Mouse (Mus musculus): ENCODE data around the gene Ifnl3. TPM values are rescaled to one million over a fixed set of nuclear protein-coding genes. Genes with fewer than 3 reads are reported as not detected.
A peak's percentile ranks its signal among the peaks of the same experiment; 100 is the strongest.

Gene Ifnl3
- polyA plus RNA-seq, 1 experiment from 2014 or later: not detected

DNA sequence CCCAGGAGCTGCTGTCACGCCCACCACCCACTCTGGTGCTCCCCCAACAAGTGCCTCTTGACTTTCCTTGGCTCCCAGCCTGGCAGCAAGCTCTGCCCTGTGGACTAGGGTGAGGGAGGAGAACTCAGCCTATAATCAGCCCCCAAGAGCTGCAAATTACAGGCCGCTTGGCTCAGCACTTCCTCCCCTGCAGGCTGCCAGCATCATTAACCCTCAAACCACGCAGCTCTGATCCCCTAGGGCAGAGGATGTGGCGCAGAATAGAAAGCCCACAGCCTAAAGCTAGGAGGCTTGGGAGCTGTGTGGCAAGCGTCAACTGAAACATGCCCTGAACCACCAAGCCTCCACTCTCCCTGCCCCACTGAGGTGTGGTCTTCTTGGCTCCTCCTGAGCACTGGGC, 42.8 kb downstream of the Ifnl3 start:
- Histone ChIP-seq H3K4me1 (ENCODE audit: control insufficient read depth, insufficient read depth, low read length) (peaks cover 2% of the 10 kb centered on the region), H3K27me3 (replicated peaks; ENCODE audit: control insufficient read depth, insufficient read depth, low read length) (no peaks in the 10 kb centered on the region), H3K36me3 (ENCODE audit: control insufficient read depth, insufficient read depth, low read length) (peaks cover 76% of the 10 kb centered on the region), H3K27ac (replicated peaks; ENCODE audit: low read depth, low read length) (no peak overlapping the region), H3K9ac (ENCODE audit: low read depth, low read length) (no peak overlapping the region), H3K4me2 (ENCODE audit: low read depth, low read length) (no peak overlapping the region), H3K4me3 (ENCODE audit: low read depth, low read length) (no peak overlapping the region), H3K9me3 (ENCODE audit: control insufficient read depth, low read length) (no peaks in the 10 kb centered on the region)
- 70% methylated on average over 5 of the region's 5 CpGs for WGBS
- ATAC-seq (ENCODE audit: low read depth) (peak; percentile 28; the same call in 1 of the 2 replicates), DNase-seq (ENCODE audit: low spot score) (peak; percentile 64)

GRCm38 (mm10) chr7:28567539-28567938, 44.9 kb downstream of the Ifnl3 start:
- DNase-seq (ENCODE audit: low spot score): no peak
- H3K4me1 ChIP-seq (ENCODE audit: control insufficient read depth, insufficient read depth, low read length): peaks cover 10% of the 10 kb centered on the region
- no peak for ATAC-seq (ENCODE audit: low read depth)
- H3K4me3 ChIP-seq (ENCODE audit: low read depth, low read length): no peak overlapping the region
- H3K27ac ChIP-seq (replicated peaks; ENCODE audit: low read depth, low read length): no peak overlapping the region
- H3K4me2 ChIP-seq (ENCODE audit: low read depth, low read length): no peak overlapping the region
- H3K9me3 ChIP-seq (ENCODE audit: control insufficient read depth, low read length): no peaks in the 10 kb centered on the region
- peaks cover 55% of the 10 kb centered on the region for H3K36me3 ChIP-seq (ENCODE audit: control insufficient read depth, insufficient read depth, low read length)
- WGBS: 97% methylated on average over 4 of the region's 4 CpGs
- H3K9ac ChIP-seq (ENCODE audit: low read depth, low read length): no peak overlapping the region
- H3K27me3 ChIP-seq (replicated peaks; ENCODE audit: control insufficient read depth, insufficient read depth, low read length): no peaks in the 10 kb centered on the region

DNA sequence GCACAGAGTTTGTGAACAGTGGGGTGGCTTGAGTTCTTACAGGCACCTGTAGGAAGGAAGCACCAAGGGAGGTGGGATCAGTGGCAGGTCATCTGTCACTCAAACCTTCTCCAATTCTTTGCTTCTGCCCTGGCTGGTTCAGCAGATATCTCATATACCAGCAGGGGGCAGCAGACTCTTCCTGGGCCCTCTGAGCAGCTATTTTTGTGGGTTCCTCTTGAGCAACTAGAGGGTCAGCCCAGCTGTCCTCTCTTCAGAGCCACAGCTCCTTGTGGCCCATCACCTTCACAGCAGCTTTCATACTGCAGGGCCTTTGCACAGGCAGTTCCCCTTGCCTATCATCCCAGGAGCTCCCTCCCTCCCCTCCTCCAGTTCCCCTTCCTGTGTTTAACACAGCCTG, 45.6 kb downstream of the Ifnl3 start:
- Histone ChIP-seq H3K4me2 (ENCODE audit: low read depth, low read length) (no peak overlapping the region), H3K9me3 (ENCODE audit: control insufficient read depth, low read length) (no peaks in the 10 kb centered on the region), H3K4me3 (ENCODE audit: low read depth, low read length) (no peak overlapping the region), H3K4me1 (ENCODE audit: control insufficient read depth, insufficient read depth, low read length) (peaks cover 10% of the 10 kb centered on the region), H3K9ac (ENCODE audit: low read depth, low read length) (no peak overlapping the region), H3K36me3 (ENCODE audit: control insufficient read depth, insufficient read depth, low read length) (peaks cover 48% of the 10 kb centered on the region), H3K27ac (replicated peaks; ENCODE audit: low read depth, low read length) (no peak overlapping the region), H3K27me3 (replicated peaks; ENCODE audit: control insufficient read depth, insufficient read depth, low read length) (no peaks in the 10 kb centered on the region)
- ATAC-seq (ENCODE audit: low read depth): no peak
- peak; percentile 53 for DNase-seq (ENCODE audit: low spot score)

DNA sequence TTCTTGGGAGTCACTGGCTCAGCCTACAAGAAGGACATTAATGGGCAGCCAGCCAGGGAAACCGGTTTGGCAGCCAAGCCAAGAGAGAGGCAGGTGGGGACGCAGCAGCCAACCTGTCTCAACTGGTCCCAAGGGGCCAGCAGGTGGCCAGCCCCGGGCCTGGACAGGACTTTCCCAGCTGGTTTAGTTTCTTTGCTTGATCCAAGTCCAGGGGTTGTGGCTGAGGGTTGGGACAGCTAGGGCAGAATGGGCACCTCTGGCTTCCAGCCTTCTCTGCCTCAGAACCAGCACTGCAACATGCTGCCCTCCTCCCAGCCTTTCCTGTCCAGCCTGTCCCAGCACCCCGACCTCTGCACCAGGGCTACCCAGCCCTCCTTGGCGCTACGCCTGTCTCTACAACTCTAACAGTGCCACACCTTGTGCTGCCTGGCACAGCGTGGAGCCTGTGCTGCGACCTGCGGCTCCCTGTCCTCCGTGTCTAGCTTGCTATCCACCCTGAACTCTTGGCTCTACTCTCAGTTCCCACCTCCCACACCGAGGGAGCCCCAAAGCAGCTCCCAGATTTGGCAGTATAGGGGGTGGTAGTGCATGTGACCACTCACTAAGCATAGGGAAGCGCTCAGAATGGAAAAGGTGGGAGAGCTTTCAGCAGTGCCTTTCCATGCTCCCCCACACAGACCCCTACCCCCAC, 47.8 kb downstream of the Ifnl3 start:
- WGBS: 63% methylated on average over 12 of the region's 12 CpGs
- Histone ChIP-seq H3K4me2 (ENCODE audit: low read depth, low read length) (peak overlapping the region; percentile 22; the same call in 1 of the 2 replicates), H3K9ac (ENCODE audit: low read depth, low read length) (0 out of 2 replicates have a peak overlapping the region, but pooled peaks have one; percentile 34), H3K4me1 (ENCODE audit: control insufficient read depth, insufficient read depth, low read length) (peaks cover 10% of the 10 kb centered on the region), H3K9me3 (ENCODE audit: control insufficient read depth, low read length) (no peaks in the 10 kb centered on the region), H3K27ac (replicated peaks; ENCODE audit: low read depth, low read length) (peak overlapping the region; percentile 64), H3K27me3 (replicated peaks; ENCODE audit: control insufficient read depth, insufficient read depth, low read length) (no peaks in the 10 kb centered on the region), H3K36me3 (ENCODE audit: control insufficient read depth, insufficient read depth, low read length) (peaks cover 26% of the 10 kb centered on the region), H3K4me3 (ENCODE audit: low read depth, low read length) (no peak overlapping the region)
- ATAC-seq (ENCODE audit: low read depth) (peak; percentile 60), DNase-seq (ENCODE audit: low spot score) (peak; percentile 82)

DNA sequence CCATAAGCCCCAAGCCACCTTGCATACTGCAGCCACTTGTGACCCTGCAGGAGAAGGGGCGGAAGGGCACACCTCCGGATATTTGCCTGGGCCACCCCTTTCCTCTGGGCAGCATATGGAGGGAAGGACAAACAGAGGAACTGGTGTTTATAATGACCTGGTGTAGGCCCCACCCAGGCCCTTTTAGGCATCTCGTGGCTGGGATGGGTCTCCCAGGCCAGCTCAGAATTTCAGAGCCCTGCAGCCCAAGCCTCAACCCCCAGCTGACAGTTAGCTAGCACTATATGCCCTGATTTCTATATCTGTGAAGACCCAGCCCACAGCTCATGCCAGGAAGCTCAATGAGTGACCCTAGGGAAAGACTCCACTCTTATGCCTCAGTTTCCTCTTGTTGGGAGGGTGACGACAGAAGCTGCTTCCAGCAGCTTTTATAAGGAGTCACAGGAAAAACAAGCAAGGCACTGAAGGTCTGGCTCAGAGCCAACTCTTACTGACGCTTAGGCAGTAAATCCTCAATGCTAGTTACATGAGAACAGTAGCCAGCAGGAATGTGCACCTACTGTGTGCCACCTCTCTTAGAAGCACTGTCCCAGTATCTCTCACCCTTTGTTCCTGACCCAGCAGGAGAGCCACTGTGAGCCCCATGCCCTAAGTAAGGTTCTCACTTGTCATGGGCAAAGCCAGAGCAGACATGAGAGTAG, 48.5 kb downstream of the Ifnl3 start:
- Histone ChIP-seq H3K36me3 (ENCODE audit: control insufficient read depth, insufficient read depth, low read length) (peaks cover 19% of the 10 kb centered on the region), H3K9me3 (ENCODE audit: control insufficient read depth, low read length) (no peaks in the 10 kb centered on the region), H3K4me2 (ENCODE audit: low read depth, low read length) (peak overlapping the region; percentile 22; the same call in 1 of the 2 replicates), H3K4me1 (ENCODE audit: control insufficient read depth, insufficient read depth, low read length) (peaks cover 11% of the 10 kb centered on the region), H3K27me3 (replicated peaks; ENCODE audit: control insufficient read depth, insufficient read depth, low read length) (no peaks in the 10 kb centered on the region), H3K9ac (ENCODE audit: low read depth, low read length) (0 out of 2 replicates have a peak overlapping the region, but pooled peaks have one; percentile 34), H3K27ac (replicated peaks; ENCODE audit: low read depth, low read length) (peak overlapping the region; percentile 64), H3K4me3 (ENCODE audit: low read depth, low read length) (no peak overlapping the region)
- 36% methylated on average over 5 of the region's 5 CpGs for WGBS
- peak; percentile 73 for DNase-seq (ENCODE audit: low spot score)
- ATAC-seq (ENCODE audit: low read depth): 0 out of 2 replicates have a peak, but pooled peaks have one; percentile 4

- 82% methylated on average over 5 of the region's 5 CpGs for WGBS
- Histone ChIP-seq H3K9ac (ENCODE audit: low read depth, low read length) (no peak overlapping the region), H3K4me2 (ENCODE audit: low read depth, low read length) (no peak overlapping the region), H3K4me3 (ENCODE audit: low read depth, low read length) (no peak overlapping the region), H3K27me3 (replicated peaks; ENCODE audit: control insufficient read depth, insufficient read depth, low read length) (no peaks in the 10 kb centered on the region), H3K4me1 (ENCODE audit: control insufficient read depth, insufficient read depth, low read length) (peaks cover 27% of the 10 kb centered on the region), H3K27ac (replicated peaks; ENCODE audit: low read depth, low read length) (no peak overlapping the region), H3K9me3 (ENCODE audit: control insufficient read depth, low read length) (no peaks in the 10 kb centered on the region), H3K36me3 (ENCODE audit: control insufficient read depth, insufficient read depth, low read length) (peaks cover 4% of the 10 kb centered on the region)
- ATAC-seq (ENCODE audit: low read depth) (no peak), DNase-seq (ENCODE audit: low spot score) (no peak)
These were observed 50.1 kb downstream of the Ifnl3 start for GRCm38 (mm10) chr7:28572689-28573088.

DNA sequence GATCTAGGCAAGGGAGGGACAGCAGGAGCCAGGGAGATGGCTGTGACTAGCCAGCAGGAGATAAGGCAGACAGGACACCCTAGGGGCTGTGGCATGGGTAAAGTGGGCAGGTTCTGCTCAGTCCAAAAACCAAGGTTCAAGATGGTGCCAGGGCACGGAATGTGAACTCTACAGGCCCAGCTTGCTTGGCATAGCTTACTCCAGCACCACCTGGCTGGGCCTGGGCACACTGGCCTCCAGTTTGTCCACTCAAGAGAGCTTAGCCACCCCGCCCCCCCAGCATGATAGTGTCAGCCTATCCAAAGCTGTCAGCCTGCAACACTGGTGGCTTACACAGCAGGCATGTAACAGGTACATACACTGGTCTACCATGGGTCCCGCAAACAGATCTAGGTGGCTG, 50.6 kb downstream of the Ifnl3 start:
- no peak overlapping the region for H3K4me3 ChIP-seq (ENCODE audit: low read depth, low read length)
- H3K27ac ChIP-seq (replicated peaks; ENCODE audit: low read depth, low read length): no peak overlapping the region
- no peaks in the 10 kb centered on the region for H3K9me3 ChIP-seq (ENCODE audit: control insufficient read depth, low read length)
- H3K4me2 ChIP-seq (ENCODE audit: low read depth, low read length): no peak overlapping the region
- no peaks in the 10 kb centered on the region for H3K36me3 ChIP-seq (ENCODE audit: control insufficient read depth, insufficient read depth, low read length)
- no peak for DNase-seq (ENCODE audit: low spot score)
- H3K9ac ChIP-seq (ENCODE audit: low read depth, low read length): no peak overlapping the region
- H3K4me1 ChIP-seq (ENCODE audit: control insufficient read depth, insufficient read depth, low read length): peaks cover 29% of the 10 kb centered on the region
- no peak for ATAC-seq (ENCODE audit: low read depth)
- WGBS: 88% methylated on average over 3 of the region's 3 CpGs
- H3K27me3 ChIP-seq (replicated peaks; ENCODE audit: control insufficient read depth, insufficient read depth, low read length): no peaks in the 10 kb centered on the region

Measured in embryonic facial prominence, embryonic 14.5 days (tissue).